Mouse (Mus musculus): ENCODE data around the gene Slc25a25. TPM values are rescaled to one million over a fixed set of nuclear protein-coding genes. Genes with fewer than 3 reads are reported as not detected.

The Slc25a25 gene
- polyA plus RNA-seq, 1 experiment from 2014 or later: 21.9 TPM

DNA sequence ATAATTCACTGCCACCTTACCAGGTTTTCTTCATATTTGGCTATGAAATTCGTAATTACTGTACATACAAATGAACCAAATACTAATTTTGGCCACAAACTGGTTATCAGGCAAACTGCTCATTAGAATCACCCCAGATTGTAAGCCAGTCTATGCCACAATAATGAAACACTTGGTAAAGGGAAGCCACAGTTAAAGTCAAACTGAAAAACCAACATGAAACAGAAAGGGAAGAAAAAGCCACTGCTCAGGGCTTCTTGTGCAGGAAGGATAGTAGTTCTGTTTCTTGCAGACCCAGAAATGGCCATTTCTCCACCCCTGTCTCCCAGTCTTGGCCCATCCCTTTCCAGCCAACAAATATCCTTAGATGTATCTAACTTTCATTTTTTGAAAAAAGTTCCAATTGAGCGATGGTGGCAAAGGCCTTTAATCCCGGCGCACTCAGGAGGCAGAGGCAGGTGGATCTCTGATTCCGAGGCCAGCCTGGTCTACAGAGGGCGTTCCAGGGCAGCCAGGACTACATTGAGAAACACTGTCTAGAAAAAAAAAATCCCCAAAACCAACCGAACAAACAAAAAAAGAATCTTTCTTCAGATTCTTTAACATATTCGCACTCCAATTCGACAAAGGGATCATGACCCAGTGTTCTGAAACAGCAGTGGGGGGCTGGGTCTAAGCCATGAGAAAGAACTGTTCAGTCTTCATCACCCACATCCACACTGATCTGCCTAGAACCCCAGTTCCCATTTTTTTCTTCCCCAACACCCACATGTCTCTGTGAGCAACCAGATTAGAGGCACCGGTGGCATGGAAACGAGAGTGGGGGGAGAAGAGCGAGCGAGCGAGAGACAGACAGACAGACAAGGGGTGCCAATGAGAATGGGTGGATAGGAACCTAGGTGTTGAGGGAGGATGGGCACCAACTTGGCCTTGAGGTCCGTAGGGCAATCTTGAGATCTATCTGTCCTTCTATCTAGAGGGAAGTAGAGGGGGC is 1.2 kb downstream of the Slc25a25 start, which contains the start of gene Naif1:
Gene Naif1, plus strand, starts transcription at position 697 of the 994 bp plus-strand sequence.
- Histone ChIP-seq H3K36me3 (ENCODE audit: insufficient read depth, low read length) (0 out of 2 replicates have a peak, but pooled peaks cover 4% of the 10 kb centered on the region), H3K27ac (ENCODE audit: low read length) (peak within 1 kb of the TSS; percentile 82), H3K4me2 (replicated peaks; ENCODE audit: low read depth, low read length) (peak within 1 kb of the TSS; percentile 82), H3K9ac (replicated peaks; ENCODE audit: low read length) (peak within 1 kb of the TSS; percentile 83), H3K4me3 (ENCODE audit: low read length) (peak within 1 kb of the TSS; percentile 80), H3K4me1 (ENCODE audit: insufficient read depth, low read length) (peaks cover 35% of the 10 kb centered on the region), H3K9me3 (ENCODE audit: low read length) (no peaks in the 10 kb centered on the region), H3K27me3 (ENCODE audit: insufficient read depth, low read length) (no peaks in the 10 kb centered on the region)
- WGBS: 79% methylated on average over 15 of the region's 15 CpGs
- no peak for ATAC-seq (ENCODE audit: low FRiP score, low TSS enrichment)

DNA sequence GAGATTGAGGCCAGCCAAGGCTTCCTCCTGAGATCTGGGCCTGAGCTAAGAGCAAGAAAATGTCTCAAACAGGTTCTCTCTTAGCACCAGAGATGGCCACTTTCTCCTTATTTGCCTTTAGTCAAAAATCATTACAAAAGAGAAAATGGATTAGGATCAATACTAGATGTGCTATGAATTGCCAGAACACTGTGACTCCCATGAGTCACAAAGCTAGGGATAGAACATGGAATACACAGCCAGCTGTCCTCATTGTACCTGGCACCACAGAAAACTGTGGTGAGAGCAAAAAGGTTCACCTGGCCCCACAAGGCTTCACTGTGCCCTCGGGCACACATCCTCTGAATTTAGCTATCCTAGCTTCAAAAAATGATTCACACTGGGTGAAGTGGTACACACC is 2.8 kb downstream of the Slc25a25 start:
- WGBS: 96% methylated on average over 1 of the region's 1 CpGs
- H3K4me3 ChIP-seq (ENCODE audit: low read length): no peak overlapping the region
- no peaks in the 10 kb centered on the region for H3K9me3 ChIP-seq (ENCODE audit: low read length)
- no peak overlapping the region for H3K27ac ChIP-seq (ENCODE audit: low read length)
- no peak for ATAC-seq (ENCODE audit: low FRiP score, low TSS enrichment)
- no peaks in the 10 kb centered on the region for H3K27me3 ChIP-seq (ENCODE audit: insufficient read depth, low read length)
- no peak overlapping the region for H3K4me2 ChIP-seq (replicated peaks; ENCODE audit: low read depth, low read length)
- no peaks in the 10 kb centered on the region for H3K36me3 ChIP-seq (ENCODE audit: insufficient read depth, low read length)
- no peak overlapping the region for H3K9ac ChIP-seq (replicated peaks; ENCODE audit: low read length)
- peaks cover 32% of the 10 kb centered on the region for H3K4me1 ChIP-seq (ENCODE audit: insufficient read depth, low read length)

DNA sequence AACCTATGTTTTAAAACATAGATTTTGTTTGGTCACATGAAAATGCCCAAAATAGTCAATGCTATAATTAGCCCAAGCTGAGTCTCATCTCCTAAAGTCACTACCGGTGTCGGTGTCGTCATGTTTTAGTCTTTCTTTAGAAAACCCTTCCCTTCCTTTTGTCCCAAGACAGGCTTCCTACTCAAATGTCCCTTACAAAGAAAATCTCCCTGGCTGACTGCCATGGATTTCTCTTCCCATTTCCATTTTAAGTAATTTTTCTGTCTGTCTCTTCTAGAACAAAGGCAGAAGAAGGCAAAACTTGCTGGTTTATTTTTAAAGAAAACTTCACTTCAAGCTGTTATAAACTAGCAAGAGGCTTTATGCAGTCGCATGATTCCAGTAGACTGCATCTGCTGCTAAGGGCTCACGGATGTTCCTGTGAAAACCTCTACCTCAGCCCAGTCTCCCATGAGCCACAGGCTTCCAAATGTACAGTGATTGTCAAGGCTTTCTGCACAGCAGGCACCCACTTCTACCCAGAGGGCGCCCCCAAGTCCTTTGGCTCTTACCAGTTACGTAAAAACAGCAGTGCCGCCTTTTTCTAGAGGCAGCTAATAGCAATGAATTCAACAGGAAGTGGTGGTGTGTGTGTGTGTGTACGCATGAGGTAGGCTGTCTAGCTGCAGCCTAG is 3.8 kb downstream of the Slc25a25 start:
- no peaks in the 10 kb centered on the region for H3K27me3 ChIP-seq (ENCODE audit: insufficient read depth, low read length)
- H3K4me3 ChIP-seq (ENCODE audit: low read length): no peak overlapping the region
- peak overlapping the region; percentile 57; the same call in 1 of the 2 replicates for H3K9ac ChIP-seq (replicated peaks; ENCODE audit: low read length)
- H3K9me3 ChIP-seq (ENCODE audit: low read length): no peaks in the 10 kb centered on the region
- peaks cover 22% of the 10 kb centered on the region for H3K4me1 ChIP-seq (ENCODE audit: insufficient read depth, low read length)
- peak overlapping the region; percentile 32; the same call in 1 of the 2 replicates for H3K4me2 ChIP-seq (replicated peaks; ENCODE audit: low read depth, low read length)
- no peaks in the 10 kb centered on the region for H3K36me3 ChIP-seq (ENCODE audit: insufficient read depth, low read length)
- H3K27ac ChIP-seq (ENCODE audit: low read length): peak overlapping the region; percentile 91
- WGBS: 53% methylated on average over 9 of the region's 9 CpGs
- ATAC-seq (ENCODE audit: low FRiP score, low TSS enrichment): no peak

DNA sequence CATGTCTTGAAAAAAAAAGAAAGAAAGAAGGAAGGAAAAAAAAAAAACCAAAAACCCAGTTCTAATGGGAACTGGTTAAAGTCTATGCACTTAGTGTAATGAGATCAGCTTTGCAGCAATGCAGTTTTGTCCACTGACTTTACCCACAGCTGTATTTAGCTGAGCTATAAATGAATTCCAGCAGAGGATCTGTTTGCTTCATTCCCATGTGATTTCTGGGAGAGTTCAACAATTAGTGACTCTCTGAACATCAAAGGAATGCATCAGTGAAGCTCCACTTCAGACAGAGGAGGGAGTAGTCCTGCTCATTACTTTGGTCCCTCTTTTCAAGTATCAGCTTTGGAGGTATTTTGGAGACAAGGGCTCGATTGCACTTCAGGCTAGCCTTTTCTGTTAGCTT is 5.7 kb downstream of the Slc25a25 start:
- Histone ChIP-seq H3K27me3 (ENCODE audit: insufficient read depth, low read length) (no peaks in the 10 kb centered on the region), H3K9ac (replicated peaks; ENCODE audit: low read length) (no peak overlapping the region), H3K9me3 (ENCODE audit: low read length) (no peaks in the 10 kb centered on the region), H3K27ac (ENCODE audit: low read length) (no peak overlapping the region), H3K4me1 (ENCODE audit: insufficient read depth, low read length) (peaks cover 19% of the 10 kb centered on the region; the same call in 1 of the 2 replicates), H3K36me3 (ENCODE audit: insufficient read depth, low read length) (no peaks in the 10 kb centered on the region), H3K4me2 (replicated peaks; ENCODE audit: low read depth, low read length) (no peak overlapping the region), H3K4me3 (ENCODE audit: low read length) (no peak overlapping the region)
- whole genome bisulfite sequencing: 61% methylated on average over 1 of the region's 1 CpGs
- ATAC-seq (ENCODE audit: low FRiP score, low TSS enrichment): no peak

DNA sequence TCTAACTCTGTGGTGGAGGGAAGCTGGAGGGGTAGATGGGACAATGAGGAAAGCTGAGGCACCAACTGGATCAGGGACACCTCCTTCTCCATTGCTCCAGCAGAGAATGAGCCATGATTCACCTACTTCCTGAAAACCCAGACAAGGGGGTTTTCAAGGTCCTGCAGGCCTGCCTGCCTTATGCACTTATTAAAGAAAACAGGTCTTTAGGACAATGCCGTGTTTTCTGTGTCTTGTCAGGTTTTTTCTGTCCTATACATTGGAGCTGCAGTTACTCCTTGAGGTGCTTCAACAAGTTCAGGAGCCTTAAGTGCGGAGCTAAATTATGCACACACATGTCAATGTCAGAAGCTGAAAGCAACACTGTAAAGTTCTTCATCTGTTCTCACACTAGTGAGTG is 9.7 kb downstream of the Slc25a25 start:
- H3K4me2 ChIP-seq (replicated peaks; ENCODE audit: low read depth, low read length): no peak overlapping the region
- no peaks in the 10 kb centered on the region for H3K9me3 ChIP-seq (ENCODE audit: low read length)
- 87% methylated on average over 2 of the region's 2 CpGs for WGBS
- no peak for ATAC-seq (ENCODE audit: low FRiP score, low TSS enrichment)
- no peaks in the 10 kb centered on the region for H3K27me3 ChIP-seq (ENCODE audit: insufficient read depth, low read length)
- H3K9ac ChIP-seq (replicated peaks; ENCODE audit: low read length): no peak overlapping the region
- H3K4me3 ChIP-seq (ENCODE audit: low read length): no peak overlapping the region
- H3K36me3 ChIP-seq (ENCODE audit: insufficient read depth, low read length): no peaks in the 10 kb centered on the region
- no peak overlapping the region for H3K27ac ChIP-seq (ENCODE audit: low read length)
- peaks cover 30% of the 10 kb centered on the region for H3K4me1 ChIP-seq (ENCODE audit: insufficient read depth, low read length)

DNA sequence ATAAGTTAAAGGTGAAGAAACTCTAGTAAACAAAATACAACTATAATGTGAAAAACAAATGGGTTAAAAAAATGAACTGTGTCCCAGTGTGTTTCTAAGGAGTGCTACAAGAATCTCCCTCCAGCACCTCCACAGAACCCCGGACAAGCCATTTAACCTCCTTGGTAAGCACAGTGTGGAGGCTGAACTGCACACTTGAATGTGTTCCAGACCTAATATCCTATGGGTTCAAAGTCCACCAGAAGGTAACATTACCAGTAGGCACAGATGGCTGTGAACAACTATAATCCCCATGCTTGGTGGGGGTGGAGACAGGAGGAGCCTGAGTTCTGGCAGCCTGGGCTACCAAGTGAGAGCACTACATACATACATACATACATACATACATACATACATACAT is 10.6 kb downstream of the Slc25a25 start:
- Histone ChIP-seq H3K27me3 (ENCODE audit: insufficient read depth, low read length) (no peaks in the 10 kb centered on the region), H3K27ac (ENCODE audit: low read length) (peak overlapping the region; percentile 51), H3K36me3 (ENCODE audit: insufficient read depth, low read length) (no peaks in the 10 kb centered on the region), H3K9me3 (ENCODE audit: low read length) (no peaks in the 10 kb centered on the region), H3K4me2 (replicated peaks; ENCODE audit: low read depth, low read length) (no peak overlapping the region), H3K4me1 (ENCODE audit: insufficient read depth, low read length) (peaks cover 30% of the 10 kb centered on the region), H3K4me3 (ENCODE audit: low read length) (no peak overlapping the region), H3K9ac (replicated peaks; ENCODE audit: low read length) (no peak overlapping the region)
- WGBS: 71% methylated on average over 1 of the region's 1 CpGs
- ATAC-seq (ENCODE audit: low FRiP score, low TSS enrichment): no peak

DNA sequence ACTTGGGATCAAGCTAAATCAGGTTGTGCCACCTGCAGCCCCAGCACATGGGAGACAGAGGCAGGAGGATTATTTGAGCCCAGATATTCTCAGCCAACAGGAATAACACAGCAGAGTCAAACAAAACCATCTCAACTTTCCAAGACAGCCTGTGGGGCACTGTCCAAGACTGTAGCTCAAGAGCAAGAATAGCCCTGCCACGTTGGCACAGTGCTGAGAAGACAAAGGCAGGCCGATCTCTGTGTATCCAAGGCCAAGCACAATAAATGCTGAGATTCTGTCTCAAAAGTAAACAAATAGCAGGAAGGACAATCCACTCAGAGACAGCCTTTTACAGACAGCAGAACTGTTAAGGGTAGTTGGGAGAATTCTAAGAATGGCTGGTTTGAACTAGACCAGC is 11.1 kb downstream of the Slc25a25 start:
- H3K9ac ChIP-seq (replicated peaks; ENCODE audit: low read length): no peak overlapping the region
- peaks cover 30% of the 10 kb centered on the region for H3K4me1 ChIP-seq (ENCODE audit: insufficient read depth, low read length)
- H3K9me3 ChIP-seq (ENCODE audit: low read length): no peaks in the 10 kb centered on the region
- WGBS: 59% methylated on average over 2 of the region's 2 CpGs
- ATAC-seq (ENCODE audit: low FRiP score, low TSS enrichment): no peak
- no peaks in the 10 kb centered on the region for H3K36me3 ChIP-seq (ENCODE audit: insufficient read depth, low read length)
- H3K27me3 ChIP-seq (ENCODE audit: insufficient read depth, low read length): no peaks in the 10 kb centered on the region
- H3K4me3 ChIP-seq (ENCODE audit: low read length): no peak overlapping the region
- no peak overlapping the region for H3K4me2 ChIP-seq (replicated peaks; ENCODE audit: low read depth, low read length)
- peak overlapping the region; percentile 31 for H3K27ac ChIP-seq (ENCODE audit: low read length)

DNA sequence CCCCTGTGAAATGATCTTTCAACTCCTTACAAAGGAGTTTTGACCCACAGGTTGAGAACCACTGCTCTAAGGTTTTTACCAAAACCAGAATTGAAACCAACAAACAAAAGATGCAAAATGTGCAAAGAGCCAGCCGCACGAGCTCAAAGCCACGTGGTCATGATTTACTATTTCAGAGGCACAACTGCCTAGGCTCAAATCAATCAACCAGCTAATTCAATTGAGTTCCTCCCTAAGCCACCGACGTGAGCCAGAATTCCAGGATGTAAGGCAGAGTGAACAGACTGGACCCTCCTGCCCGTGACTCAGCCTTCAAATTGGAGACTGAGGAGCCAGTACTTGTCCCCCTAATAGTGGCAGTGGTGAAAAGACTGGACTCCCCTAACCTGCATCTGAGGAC is 12.1 kb downstream of the Slc25a25 start:
- H3K27me3 ChIP-seq (ENCODE audit: insufficient read depth, low read length): no peaks in the 10 kb centered on the region
- no peak overlapping the region for H3K4me2 ChIP-seq (replicated peaks; ENCODE audit: low read depth, low read length)
- H3K4me3 ChIP-seq (ENCODE audit: low read length): no peak overlapping the region
- no peaks in the 10 kb centered on the region for H3K9me3 ChIP-seq (ENCODE audit: low read length)
- no peak overlapping the region for H3K27ac ChIP-seq (ENCODE audit: low read length)
- ATAC-seq (ENCODE audit: low FRiP score, low TSS enrichment): no peak
- 13% methylated on average over 6 of the region's 6 CpGs for whole genome bisulfite sequencing
- no peaks in the 10 kb centered on the region for H3K36me3 ChIP-seq (ENCODE audit: insufficient read depth, low read length)
- H3K9ac ChIP-seq (replicated peaks; ENCODE audit: low read length): no peak overlapping the region
- H3K4me1 ChIP-seq (ENCODE audit: insufficient read depth, low read length): peaks cover 30% of the 10 kb centered on the region

GRCm38 (mm10) chr2:32438733-32439132 is 12.5 kb downstream of the Slc25a25 start:
- 80% methylated on average over 3 of the region's 3 CpGs for WGBS
- H3K27ac ChIP-seq (ENCODE audit: low read length): no peak overlapping the region
- no peak for ATAC-seq (ENCODE audit: low FRiP score, low TSS enrichment)

More at GRCm38 (mm10) chr2:32438733-32439132, 12.5 kb downstream of the Slc25a25 start:
- no peaks in the 10 kb centered on the region for H3K9me3 ChIP-seq (ENCODE audit: low read length)
- H3K4me2 ChIP-seq (replicated peaks; ENCODE audit: low read depth, low read length): no peak overlapping the region
- H3K9ac ChIP-seq (replicated peaks; ENCODE audit: low read length): no peak overlapping the region
- H3K4me1 ChIP-seq (ENCODE audit: insufficient read depth, low read length): peaks cover 30% of the 10 kb centered on the region
- no peaks in the 10 kb centered on the region for H3K27me3 ChIP-seq (ENCODE audit: insufficient read depth, low read length)
- H3K4me3 ChIP-seq (ENCODE audit: low read length): no peak overlapping the region
- H3K36me3 ChIP-seq (ENCODE audit: insufficient read depth, low read length): no peaks in the 10 kb centered on the region
